Mouse (Mus musculus) embryonic facial prominence, embryonic 10.5 days (tissue): ENCODE measurements at regions not wholly inside any gene's neighbourhood (a gene's known extent, or its start where the extent isn't known, plus 50 kb on each side); places are given as distances from the start of the nearest gene placed in this dataset.

Experiments used
- DNase-seq: peaks from one replicate; pipeline ENCODE4 v3.0.0-alpha.2; 2017; ENCODE audit warnings: low spot score
- H3K27ac ChIP-seq: fragments of 300-500 bp; sonication (generic); replicated peaks from 2 replicates; pipeline ENCODE4 v1.5.1; 2016; ENCODE audit warnings: mild to moderate bottlenecking
- H3K27me3 ChIP-seq: fragments of 300-500 bp; sonication (generic); replicated peaks from 2 replicates; pipeline ENCODE4 v1.6.1; 2016; ENCODE audit warnings: low read depth, mild to moderate bottlenecking; ENCODE audit not compliant: poor library complexity, severe bottlenecking
- H3K36me3 ChIP-seq: fragments of 300-500 bp; sonication (generic); replicated peaks from 2 replicates; pipeline ENCODE4 v1.6.1; 2016; ENCODE audit warnings: mild to moderate bottlenecking, moderate library complexity
- H3K4me1 ChIP-seq: fragments of 300-500 bp; sonication (generic); 2 replicates; pipeline ENCODE4 v1.6.1; 2016
- H3K4me3 ChIP-seq: fragments of 300-500 bp; sonication (generic); 2 replicates; pipeline ENCODE4 v1.5.1; 2016; ENCODE audit warnings: mild to moderate bottlenecking, moderate library complexity
- H3K9me3 ChIP-seq: fragments of 300-500 bp; sonication (generic); 2 replicates; pipeline ENCODE4 v1.6.1; 2016; ENCODE audit warnings: mild to moderate bottlenecking
- WGBS: fragments of 180-500 bp; shearing (Covaris S2); methylation state at CpG from one replicate; pipeline ENCODE4 v1.1.7; 2016; 5-methylcytosine and 5-hydroxymethylcytosine counted together

GRCm38 (mm10) chr12:68862313-68862990, 296.5 kb downstream of the Rps29 start:
- Histone ChIP-seq H3K27ac (no peak overlapping the region), H3K4me1 (no peaks in the 10 kb centered on the region), H3K4me3 (no peak overlapping the region), H3K9me3 (no peaks in the 10 kb centered on the region), H3K36me3 (no peaks in the 10 kb centered on the region), H3K27me3 (no peaks in the 10 kb centered on the region)
- 52% methylated on average over 5 of the region's 5 CpGs for WGBS
- peak; percentile 18 for DNase-seq

DNA sequence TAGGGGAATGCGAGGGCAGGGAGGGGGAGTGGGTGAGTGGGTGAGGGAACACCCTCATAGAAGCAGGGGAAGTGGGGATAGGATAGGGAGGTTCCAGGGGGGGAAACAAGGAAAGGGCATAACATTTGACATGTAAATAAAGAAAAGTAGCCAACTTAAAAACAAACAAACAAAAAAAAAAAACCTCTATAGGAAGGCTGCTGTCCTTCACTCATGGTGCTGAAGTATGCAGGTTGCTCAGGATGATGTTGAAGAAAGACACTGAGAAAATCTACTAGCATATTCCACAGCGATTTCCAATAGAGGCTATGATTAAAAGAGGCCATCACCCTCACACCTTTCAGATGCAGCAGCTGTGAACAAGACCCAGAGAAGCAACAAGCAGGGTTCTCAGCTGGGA, 298.7 kb downstream of the Rps29 start:
- H3K27ac ChIP-seq = no peak overlapping the region
- 70% methylated on average over 2 of the region's 2 CpGs for WGBS
- H3K27me3 ChIP-seq = no peaks in the 10 kb centered on the region
- no peak overlapping the region for H3K4me3 ChIP-seq
- no peaks in the 10 kb centered on the region for H3K36me3 ChIP-seq
- peak; percentile 9 for DNase-seq
- no peaks in the 10 kb centered on the region for H3K9me3 ChIP-seq
- no peaks in the 10 kb centered on the region for H3K4me1 ChIP-seq

- no peaks in the 10 kb centered on the region for H3K27me3 ChIP-seq
- DNase-seq = no peak
- 84% methylated on average over 9 of the region's 9 CpGs for WGBS
- no peaks in the 10 kb centered on the region for H3K36me3 ChIP-seq
- H3K4me3 ChIP-seq = no peak overlapping the region
- no peaks in the 10 kb centered on the region for H3K4me1 ChIP-seq
- no peaks in the 10 kb centered on the region for H3K9me3 ChIP-seq
- H3K27ac ChIP-seq = no peak overlapping the region
Measured at GRCm38 (mm10) chr12:68849616-68850140, 309.3 kb downstream of the Rps29 start.

DNA sequence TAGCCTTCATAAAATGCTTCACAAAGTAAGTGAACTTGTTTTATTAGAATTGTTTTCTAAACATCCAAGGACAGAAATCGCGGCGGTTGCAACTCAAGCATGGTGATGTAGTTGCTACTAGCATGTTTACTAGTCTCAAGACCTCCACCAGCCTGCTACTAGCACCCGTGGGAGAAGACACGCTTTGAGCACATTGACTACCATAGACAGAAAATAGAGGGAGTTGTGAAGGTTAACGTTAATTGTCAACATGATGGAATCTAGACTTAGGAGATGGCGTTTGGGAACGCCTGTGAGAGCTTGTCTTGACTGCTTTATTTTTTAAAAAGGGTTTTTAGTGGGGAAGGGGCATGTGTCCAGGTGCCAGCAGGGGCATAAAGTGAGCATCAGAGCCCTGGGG, 318.2 kb downstream of the Rps29 start:
- no peak for DNase-seq
- no peaks in the 10 kb centered on the region for H3K9me3 ChIP-seq
- H3K27ac ChIP-seq = no peak overlapping the region
- 93% methylated on average over 8 of the region's 8 CpGs for WGBS
- H3K27me3 ChIP-seq = no peaks in the 10 kb centered on the region
- no peaks in the 10 kb centered on the region for H3K4me1 ChIP-seq
- H3K4me3 ChIP-seq = no peak overlapping the region
- no peaks in the 10 kb centered on the region for H3K36me3 ChIP-seq

- no peaks in the 10 kb centered on the region for H3K36me3 ChIP-seq
- H3K4me3 ChIP-seq = no peak overlapping the region
- WGBS = 88% methylated on average over 2 of the region's 2 CpGs
- DNase-seq = no peak
- H3K9me3 ChIP-seq = no peaks in the 10 kb centered on the region
- no peaks in the 10 kb centered on the region for H3K4me1 ChIP-seq
- no peaks in the 10 kb centered on the region for H3K27me3 ChIP-seq
- H3K27ac ChIP-seq = no peak overlapping the region
Measured at GRCm38 (mm10) chr12:68840156-68840555, 318.8 kb downstream of the Rps29 start.

- WGBS = 92% methylated on average over 3 of the region's 3 CpGs
- Histone ChIP-seq H3K4me1 (no peaks in the 10 kb centered on the region), H3K4me3 (no peak overlapping the region), H3K36me3 (no peaks in the 10 kb centered on the region), H3K27ac (no peak overlapping the region), H3K27me3 (no peaks in the 10 kb centered on the region), H3K9me3 (no peaks in the 10 kb centered on the region)
- no peak for DNase-seq
Measured at GRCm38 (mm10) chr12:68836023-68836422, 323.0 kb downstream of the Rps29 start.

DNA sequence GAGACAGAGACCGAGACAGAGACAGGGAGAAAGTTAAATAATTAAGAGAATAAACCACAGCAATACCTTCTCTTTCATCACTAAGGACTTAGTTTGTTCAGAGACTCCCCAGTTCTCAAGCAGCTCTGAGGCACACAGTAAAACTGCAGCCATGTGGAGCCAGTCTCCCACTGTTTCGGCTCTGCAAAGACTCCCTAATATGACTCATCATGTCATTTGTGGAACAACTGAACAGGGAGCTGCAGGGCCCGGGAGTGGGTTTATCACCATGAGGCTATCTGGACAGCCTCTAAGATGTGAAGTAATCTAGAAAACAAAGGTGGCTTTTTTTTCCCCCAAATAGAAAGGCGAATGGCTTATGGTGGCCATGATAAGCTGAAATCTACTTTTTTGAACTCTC, 325.1 kb downstream of the Rps29 start:
- H3K27ac ChIP-seq = no peak overlapping the region
- H3K4me3 ChIP-seq = no peak overlapping the region
- no peaks in the 10 kb centered on the region for H3K9me3 ChIP-seq
- whole genome bisulfite sequencing = 84% methylated on average over 4 of the region's 4 CpGs
- H3K27me3 ChIP-seq = no peaks in the 10 kb centered on the region
- no peaks in the 10 kb centered on the region for H3K4me1 ChIP-seq
- no peak for DNase-seq
- H3K36me3 ChIP-seq = no peaks in the 10 kb centered on the region

DNA sequence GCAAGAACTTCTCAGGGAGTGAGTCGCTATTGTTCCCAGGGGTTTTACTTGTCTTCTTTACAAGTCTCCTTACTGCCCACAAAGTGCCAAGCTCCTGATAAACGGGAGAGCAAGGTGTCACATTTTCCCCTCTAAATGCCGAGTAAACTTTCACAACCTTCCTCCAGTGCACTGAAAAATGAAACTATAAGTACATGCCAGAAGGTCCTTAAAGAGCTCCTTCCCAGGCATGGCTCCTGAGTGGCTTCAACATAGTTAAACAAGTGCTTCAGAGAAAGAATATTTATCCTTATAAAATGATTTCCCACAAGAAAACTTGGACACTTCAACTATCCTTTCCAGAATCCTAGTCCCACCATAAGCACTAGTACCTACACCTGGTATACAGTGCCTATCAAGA, 329.6 kb downstream of the Rps29 start:
- Histone ChIP-seq H3K36me3 (no peaks in the 10 kb centered on the region), H3K27ac (no peak overlapping the region), H3K4me1 (no peaks in the 10 kb centered on the region), H3K9me3 (no peaks in the 10 kb centered on the region), H3K27me3 (no peaks in the 10 kb centered on the region), H3K4me3 (no peak overlapping the region)
- WGBS = 78% methylated on average over 3 of the region's 3 CpGs
- no peak for DNase-seq

DNA sequence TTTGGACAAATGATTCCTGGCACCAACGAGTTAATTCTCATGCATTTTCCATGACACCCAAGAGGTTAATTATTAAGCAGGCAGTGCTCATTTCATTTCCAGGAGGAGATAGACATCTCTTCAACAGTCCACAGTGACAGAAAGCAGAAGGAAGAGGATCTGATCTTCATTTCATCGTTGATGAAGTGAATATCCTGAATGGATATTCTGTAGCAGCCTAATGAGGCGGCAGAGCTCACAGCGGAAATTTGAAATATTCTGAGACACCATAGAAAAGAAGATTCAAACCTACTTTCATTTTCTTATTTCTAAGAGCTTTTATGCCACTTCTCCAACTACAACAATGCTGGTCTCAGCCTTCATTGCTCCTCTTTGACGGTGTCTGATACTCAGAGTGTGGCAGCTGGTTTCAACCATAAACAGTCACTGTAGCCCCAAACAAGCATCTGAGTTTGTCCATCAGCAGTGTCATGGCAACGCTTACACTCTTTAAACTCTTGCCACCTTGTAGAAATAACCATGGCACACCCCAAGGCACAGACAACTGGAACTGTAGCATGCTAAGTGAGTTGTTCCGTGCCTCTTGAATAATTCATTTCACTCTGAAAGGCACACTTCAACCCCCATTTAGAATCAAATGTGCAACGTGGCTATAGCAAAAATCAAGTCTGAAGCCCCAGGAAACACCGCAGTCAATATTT, 331.3 kb downstream of the Rps29 start:
- no peaks in the 10 kb centered on the region for H3K4me1 ChIP-seq
- H3K27ac ChIP-seq = no peak overlapping the region
- WGBS = 87% methylated on average over 9 of the region's 9 CpGs
- no peaks in the 10 kb centered on the region for H3K9me3 ChIP-seq
- H3K4me3 ChIP-seq = no peak overlapping the region
- H3K36me3 ChIP-seq = no peaks in the 10 kb centered on the region
- H3K27me3 ChIP-seq = no peaks in the 10 kb centered on the region
- DNase-seq = no peak

- no peaks in the 10 kb centered on the region for H3K9me3 ChIP-seq
- H3K36me3 ChIP-seq = no peaks in the 10 kb centered on the region
- WGBS = 86% methylated on average over 5 of the region's 5 CpGs
- H3K4me1 ChIP-seq = no peaks in the 10 kb centered on the region
- no peak for DNase-seq
- H3K27ac ChIP-seq = no peak overlapping the region
- no peaks in the 10 kb centered on the region for H3K27me3 ChIP-seq
- no peak overlapping the region for H3K4me3 ChIP-seq
Measured at GRCm38 (mm10) chr12:68794396-68794795, 364.6 kb downstream of the Rps29 start.

- Histone ChIP-seq H3K27me3 (no peaks in the 10 kb centered on the region), H3K27ac (no peak overlapping the region), H3K4me1 (no peaks in the 10 kb centered on the region), H3K36me3 (no peaks in the 10 kb centered on the region), H3K9me3 (no peaks in the 10 kb centered on the region), H3K4me3 (no peak overlapping the region)
- DNase-seq = no peak
- 91% methylated on average over 4 of the region's 4 CpGs for WGBS
Measured at GRCm38 (mm10) chr12:68783636-68784035, 375.4 kb downstream of the Rps29 start.

DNA sequence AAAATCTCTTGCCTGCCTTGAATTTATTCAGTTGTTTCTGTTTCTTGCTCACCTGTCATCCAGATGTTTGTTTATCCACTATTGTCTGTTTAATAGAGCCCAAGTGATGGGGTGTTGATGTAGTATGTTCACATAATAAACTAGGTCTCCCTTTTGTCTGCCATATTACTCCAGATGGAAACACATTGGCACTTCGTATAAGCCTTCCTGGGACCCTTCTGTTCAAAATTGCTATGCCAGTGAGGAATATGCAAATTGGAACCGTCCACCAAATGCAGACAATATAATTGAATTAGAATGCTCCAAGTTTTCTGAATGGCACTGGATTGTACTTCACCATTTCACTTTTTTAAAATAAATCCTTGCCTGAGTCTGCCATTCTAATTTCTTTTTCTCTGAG, 383.5 kb downstream of the Rps29 start:
- H3K4me3 ChIP-seq = no peak overlapping the region
- no peak overlapping the region for H3K27ac ChIP-seq
- no peaks in the 10 kb centered on the region for H3K4me1 ChIP-seq
- DNase-seq = no peak
- H3K9me3 ChIP-seq = no peaks in the 10 kb centered on the region
- WGBS = 79% methylated on average over 2 of the region's 2 CpGs
- H3K36me3 ChIP-seq = no peaks in the 10 kb centered on the region
- H3K27me3 ChIP-seq = no peaks in the 10 kb centered on the region

GRCm38 (mm10) chr12:68774800-68775199, 384.2 kb downstream of the Rps29 start:
- Histone ChIP-seq H3K9me3 (no peaks in the 10 kb centered on the region), H3K36me3 (no peaks in the 10 kb centered on the region), H3K4me1 (no peaks in the 10 kb centered on the region), H3K27ac (no peak overlapping the region), H3K27me3 (no peaks in the 10 kb centered on the region), H3K4me3 (no peak overlapping the region)
- WGBS = 87% methylated on average over 8 of the region's 8 CpGs
- DNase-seq = no peak
